Mouse (Mus musculus) retina, embryonic 14.5 days (tissue): Measurements from ENCODE around the gene Unc45a.

Source experiments
- DNase-seq: peaks from one replicate; pipeline ENCODE4 v3.0.0-alpha.2; 2015; ENCODE audit warnings: low spot score

Gene Unc45a

GRCm38 (mm10) chr7:80368009-80368408, 27.2 kb upstream of the Unc45a start:
- no peak for DNase-seq

- no peak for DNase-seq
These were observed 26.4 kb upstream of the Unc45a start for GRCm38 (mm10) chr7:80367232-80367631.

GRCm38 (mm10) chr7:80365759-80366158, 25.0 kb upstream of the Unc45a start:
- no peak for DNase-seq

GRCm38 (mm10) chr7:80360435-80360834, 19.6 kb upstream of the Unc45a start:
- no peak for DNase-seq

- no peak for DNase-seq
These were observed 17.2 kb upstream of the Unc45a start for GRCm38 (mm10) chr7:80358039-80358438.

GRCm38 (mm10) chr7:80357156-80357555, 16.4 kb upstream of the Unc45a start:
- DNase-seq: peak; percentile 80

- no peak for DNase-seq
These were observed 15.5 kb upstream of the Unc45a start for GRCm38 (mm10) chr7:80356351-80356750.

GRCm38 (mm10) chr7:80352920-80353319, 12.1 kb upstream of the Unc45a start:
- no peak for DNase-seq

GRCm38 (mm10) chr7:80350808-80351207, 10.0 kb upstream of the Unc45a start:
- no peak for DNase-seq

GRCm38 (mm10) chr7:80347670-80348586, 7.1 kb upstream of the Unc45a start:
- no peak for DNase-seq

GRCm38 (mm10) chr7:80346830-80347229, 6.0 kb upstream of the Unc45a start:
- no peak for DNase-seq

- no peak for DNase-seq
These were observed 5.4 kb upstream of the Unc45a start for GRCm38 (mm10) chr7:80346173-80346572.

- DNase-seq: no peak
These were observed 2.6 kb upstream of the Unc45a start for GRCm38 (mm10) chr7:80343270-80344018.

GRCm38 (mm10) chr7:80342858-80343257, 2.1 kb upstream of the Unc45a start, which contains the start of gene Hddc3:
TSS of gene Hddc3 (plus strand) at chr7:80343104.
- DNase-seq: peak; percentile 100

GRCm38 (mm10) chr7:80341793-80342192, 988 bp upstream of the Unc45a start:
- DNase-seq: peak; percentile 21

- peak; percentile 98 for DNase-seq
These were observed 794 bp downstream of the Unc45a start for GRCm38 (mm10) chr7:80339793-80340628.

- peak; percentile 37 for DNase-seq
These were observed 1.4 kb downstream of the Unc45a start for GRCm38 (mm10) chr7:80339371-80339770.

- DNase-seq: no peak
These were observed 3.9 kb downstream of the Unc45a start for GRCm38 (mm10) chr7:80336932-80337331.

GRCm38 (mm10) chr7:80334848-80335247, 6.0 kb downstream of the Unc45a start:
- DNase-seq: no peak

GRCm38 (mm10) chr7:80331433-80331832, 9.4 kb downstream of the Unc45a start:
- DNase-seq: no peak

GRCm38 (mm10) chr7:80330278-80330677, 10.5 kb downstream of the Unc45a start:
- no peak for DNase-seq

GRCm38 (mm10) chr7:80326076-80326475, 14.7 kb downstream of the Unc45a start:
- DNase-seq: no peak
